Mouse (Mus musculus): ENCODE measurements around the gene Zfp831. TPM values are rescaled to one million over a fixed set of nuclear protein-coding genes. Genes with fewer than 3 reads are reported as not detected.

The Zfp831 gene
- total RNA-seq, 2 experiments from 2014 or later = 0.20 to 0.28 TPM

GRCm38 (mm10) chr2:174644975-174645374 is 1.6 kb downstream of the Zfp831 start:
- no peak for DNase-seq (ENCODE audit: low spot score in 2 of 2)

GRCm38 (mm10) chr2:174652864-174653263 is 9.5 kb downstream of the Zfp831 start:
- DNase-seq (ENCODE audit: low spot score in 2 of 2) = no peak

- DNase-seq (ENCODE audit: low spot score in 2 of 2) = no peak
These were observed 12.0 kb downstream of the Zfp831 start for GRCm38 (mm10) chr2:174655341-174655740.

GRCm38 (mm10) chr2:174658229-174658844 is 15.0 kb downstream of the Zfp831 start:
- DNase-seq (ENCODE audit: low spot score in 2 of 2) = no peak

- no peak for DNase-seq (ENCODE audit: low spot score in 2 of 2)
These were observed 16.5 kb downstream of the Zfp831 start for GRCm38 (mm10) chr2:174659874-174660273.

- no peak for DNase-seq (ENCODE audit: low spot score in 2 of 2)
These were observed 17.0 kb downstream of the Zfp831 start for GRCm38 (mm10) chr2:174660321-174660720.

- no peak for DNase-seq (ENCODE audit: low spot score in 2 of 2)
These were observed 18.3 kb downstream of the Zfp831 start for GRCm38 (mm10) chr2:174661436-174662171.

- DNase-seq (ENCODE audit: low spot score in 2 of 2) = no peak
These were observed 19.3 kb downstream of the Zfp831 start for GRCm38 (mm10) chr2:174662593-174662992.

GRCm38 (mm10) chr2:174665404-174665803 is 22.1 kb downstream of the Zfp831 start:
- DNase-seq (ENCODE audit: low spot score in 2 of 2) = no peak

GRCm38 (mm10) chr2:174668806-174669205 is 25.5 kb downstream of the Zfp831 start:
- DNase-seq (ENCODE audit: low spot score in 2 of 2) = no peak

- DNase-seq (ENCODE audit: low spot score in 2 of 2) = peak in 1 of 2 experiments; percentile 21
These were observed 29.3 kb downstream of the Zfp831 start for GRCm38 (mm10) chr2:174672506-174673190.

- peak; percentile 67 to 83 for DNase-seq (ENCODE audit: low spot score in 2 of 2)
These were observed 30.4 kb downstream of the Zfp831 start for GRCm38 (mm10) chr2:174673592-174674286.

- no peak for DNase-seq (ENCODE audit: low spot score in 2 of 2)
These were observed 31.1 kb downstream of the Zfp831 start for GRCm38 (mm10) chr2:174674287-174675045.

- peak; percentile 27 to 53 for DNase-seq (ENCODE audit: low spot score in 2 of 2)
These were observed 32.3 kb downstream of the Zfp831 start for GRCm38 (mm10) chr2:174675642-174676041.

- no peak for DNase-seq (ENCODE audit: low spot score in 2 of 2)
These were observed 58.0 kb downstream of the Zfp831 start for GRCm38 (mm10) chr2:174701351-174701750.

- no peak for DNase-seq (ENCODE audit: low spot score in 2 of 2)
These were observed 63.8 kb downstream of the Zfp831 start for GRCm38 (mm10) chr2:174707101-174707500.

GRCm38 (mm10) chr2:174708587-174708986 is 65.3 kb downstream of the Zfp831 start:
- no peak for DNase-seq (ENCODE audit: low spot score in 2 of 2)

GRCm38 (mm10) chr2:174710185-174710584 is 66.9 kb downstream of the Zfp831 start:
- DNase-seq (ENCODE audit: low spot score in 2 of 2) = no peak

GRCm38 (mm10) chr2:174712043-174712442 is 68.7 kb downstream of the Zfp831 start:
- DNase-seq (ENCODE audit: low spot score in 2 of 2) = no peak

- no peak for DNase-seq (ENCODE audit: low spot score in 2 of 2)
These were observed 72.6 kb downstream of the Zfp831 start for GRCm38 (mm10) chr2:174715938-174716337.

- no peak for DNase-seq (ENCODE audit: low spot score in 2 of 2)
These were observed 74.5 kb downstream of the Zfp831 start for GRCm38 (mm10) chr2:174717857-174718256.

All from adrenal gland, postnatal 4 days (tissue).